Mouse (Mus musculus) layer of hippocampus, postnatal 14 days (tissue): ENCODE results near the gene Cfap57. TPM values are rescaled to one million over a fixed set of nuclear protein-coding genes. Genes with fewer than 3 reads are reported as not detected.
"Not testable (repeated sequence)": the region's sequence is repeated elsewhere in the genome, so short reads cannot be mapped to it uniquely, and the experiment has no call there.

Experiments
- DNase-seq, 2 experiments: peaks; one replicate each; pipeline ENCODE4 v3.0.0; 2021 to 2022; ENCODE audit warnings: low spot score in 2 of 2, mixed read lengths in 1 of 2
- total RNA-seq, 2 experiments: library from RNA; stranded (reverse); gene quantifications; 2 replicates each; pipeline ENCODE4 v1.2.3; 2021

Cfap57 gene
- total RNA-seq, 2 experiments from 2014 or later, result 0.76 to 0.99 TPM

GRCm38 (mm10) chr4:118564926-118565279 lies 55.7 kb downstream of the Cfap57 start:
- DNase-seq, result no peak

GRCm38 (mm10) chr4:118564062-118564925 lies 56.3 kb downstream of the Cfap57 start:
- no peak for DNase-seq

- DNase-seq, result no peak
Observed at GRCm38 (mm10) chr4:118553039-118553649, 67.4 kb downstream of the Cfap57 start.

- not testable (repeated sequence) for DNase-seq
Observed at GRCm38 (mm10) chr4:118548130-118548480, 72.5 kb downstream of the Cfap57 start.

GRCm38 (mm10) chr4:118547424-118548129 lies 73.0 kb downstream of the Cfap57 start:
- DNase-seq, result peak; percentile 42 to 52

DNA sequence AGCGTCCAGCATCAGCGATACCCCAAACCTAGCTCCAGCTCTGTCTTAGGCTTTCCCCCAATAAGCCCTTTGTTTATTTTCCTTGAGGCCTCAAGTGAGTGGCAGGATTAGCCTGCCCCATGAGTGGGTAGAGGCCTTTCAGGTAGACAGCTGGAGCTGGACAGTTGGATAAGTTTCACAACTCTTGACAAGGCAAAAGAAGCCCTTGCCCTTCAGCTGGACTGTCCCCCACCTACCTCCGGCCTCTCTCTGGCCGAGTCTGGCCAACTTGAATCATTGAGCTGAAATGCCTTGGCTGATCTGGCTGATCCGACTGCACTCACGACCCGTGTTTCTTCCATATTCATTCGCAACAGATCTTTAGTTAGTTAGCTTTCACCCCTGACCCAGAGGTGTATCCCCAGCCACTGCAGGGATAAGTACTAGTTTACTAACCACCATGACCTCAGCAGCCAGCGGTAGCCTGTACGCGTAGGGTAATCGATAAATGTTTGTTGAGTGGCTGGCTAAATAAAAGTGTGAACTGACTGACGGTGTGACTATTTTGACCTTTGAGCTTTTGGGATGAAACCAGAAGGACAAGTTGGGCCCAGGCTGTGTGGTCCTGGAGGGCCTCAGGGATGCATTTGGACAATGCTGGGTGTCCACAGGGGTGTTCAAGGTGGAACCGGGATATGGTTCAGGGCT lies 76.0 kb downstream of the Cfap57 start:
- no peak for DNase-seq

- no peak for DNase-seq
Observed at GRCm38 (mm10) chr4:118543592-118544260, 76.9 kb downstream of the Cfap57 start, which contains the start of gene Tmem125. TSS of gene Tmem125 (minus strand) at chr4:118544044.

DNA sequence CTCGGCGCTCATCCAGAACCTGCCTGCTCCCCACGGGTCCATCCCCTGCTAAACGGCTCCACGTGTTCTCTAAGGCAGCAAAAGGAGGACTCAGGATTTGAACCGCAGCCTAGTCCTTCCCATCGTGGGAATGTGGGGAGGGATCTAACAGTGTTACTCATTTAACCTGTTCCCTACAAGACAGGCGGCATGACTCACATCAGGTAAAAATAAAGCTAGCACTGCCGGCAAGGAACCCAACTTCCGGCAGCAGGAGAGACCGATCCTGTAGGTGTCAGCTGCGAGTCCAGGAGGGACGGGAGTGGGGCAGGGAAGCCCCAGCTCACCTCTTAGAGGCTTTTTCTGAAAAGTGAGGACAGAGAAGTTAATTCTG lies 77.4 kb downstream of the Cfap57 start:
- DNase-seq, result no peak

- DNase-seq, result no peak
Observed at GRCm38 (mm10) chr4:118542510-118543157, 77.9 kb downstream of the Cfap57 start.

- DNase-seq, result no peak
Observed at GRCm38 (mm10) chr4:118539904-118540303, 80.7 kb downstream of the Cfap57 start.

- no peak for DNase-seq
Observed at GRCm38 (mm10) chr4:118537801-118538200, 82.8 kb downstream of the Cfap57 start.

DNA sequence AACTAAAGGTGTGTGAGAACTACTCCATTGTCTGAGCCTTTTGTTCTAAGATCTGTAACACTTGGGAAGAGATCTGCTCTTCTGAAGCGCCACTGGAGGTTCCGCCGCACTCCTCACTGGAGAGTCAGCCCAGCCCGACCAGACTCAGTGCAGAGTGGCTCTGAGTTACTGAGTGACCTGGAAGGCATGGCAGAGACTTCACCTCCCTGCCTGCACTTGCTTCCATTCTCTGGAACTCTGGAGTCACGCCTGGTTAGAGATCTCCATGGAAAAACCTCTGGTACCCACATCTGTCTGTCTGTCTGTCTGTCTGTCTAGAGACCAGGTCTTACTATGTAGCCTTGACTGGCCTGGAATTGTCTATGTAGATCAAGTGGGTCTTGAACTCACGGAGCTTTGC lies 85.0 kb downstream of the Cfap57 start:
- DNase-seq, result no peak

DNA sequence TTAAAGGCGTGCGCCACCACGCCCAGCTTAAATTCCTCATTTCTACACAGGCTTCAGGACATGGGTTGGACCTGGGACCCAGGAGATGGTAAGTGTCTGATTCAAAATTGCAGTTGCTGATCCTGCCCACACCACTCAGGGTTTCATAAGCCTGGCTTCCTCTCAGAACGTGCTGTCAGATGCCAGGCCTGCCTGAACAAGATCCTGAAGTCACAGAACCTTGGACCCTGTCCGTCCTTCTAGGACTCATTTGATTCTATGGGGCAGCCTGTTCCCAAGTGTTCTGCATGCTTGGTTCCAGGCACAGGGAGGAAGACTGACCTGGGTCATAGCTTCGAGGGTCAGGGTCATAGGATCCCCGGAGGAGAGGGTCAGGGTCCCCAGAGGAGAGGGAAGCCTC lies 87.0 kb downstream of the Cfap57 start:
- DNase-seq, result no peak

DNA sequence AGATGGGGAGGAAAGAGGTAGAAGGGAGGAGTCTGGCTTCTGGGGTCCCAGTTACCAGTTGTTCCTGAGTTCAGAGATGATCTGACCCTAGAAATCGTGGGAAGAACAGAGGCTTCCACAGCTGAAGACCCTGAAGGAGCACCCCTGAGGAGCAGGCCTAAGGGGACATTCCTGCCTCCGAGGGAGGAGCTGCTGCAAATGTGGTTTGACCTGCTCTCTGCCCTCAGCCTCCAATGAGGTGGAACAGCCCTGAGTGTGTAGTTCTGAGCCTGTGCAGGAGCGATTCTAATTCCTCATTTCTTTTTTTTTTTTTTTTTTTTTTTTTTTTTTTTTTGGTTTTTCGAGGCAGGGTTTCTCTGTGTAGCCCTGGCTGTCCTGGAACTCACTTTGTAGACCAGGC lies 87.4 kb downstream of the Cfap57 start:
- DNase-seq, result no peak

- no peak for DNase-seq
Observed at GRCm38 (mm10) chr4:118532663-118533062, 87.9 kb downstream of the Cfap57 start.

- no peak for DNase-seq
Observed at GRCm38 (mm10) chr4:118527720-118528119, 92.9 kb downstream of the Cfap57 start.

GRCm38 (mm10) chr4:118527335-118527681 lies 93.3 kb downstream of the Cfap57 start:
- no peak for DNase-seq

GRCm38 (mm10) chr4:118526408-118527334 lies 93.9 kb downstream of the Cfap57 start, which contains the start of gene 2610528J11Rik:
TSS of gene 2610528J11Rik (plus strand) at chr4:118526999.
- DNase-seq, result no peak

- DNase-seq, result no peak
Observed at GRCm38 (mm10) chr4:118525779-118526178, 94.8 kb downstream of the Cfap57 start.
